8 mouse cellular contexts compared by ENCODE assay signal in the genomic region with DNA sequence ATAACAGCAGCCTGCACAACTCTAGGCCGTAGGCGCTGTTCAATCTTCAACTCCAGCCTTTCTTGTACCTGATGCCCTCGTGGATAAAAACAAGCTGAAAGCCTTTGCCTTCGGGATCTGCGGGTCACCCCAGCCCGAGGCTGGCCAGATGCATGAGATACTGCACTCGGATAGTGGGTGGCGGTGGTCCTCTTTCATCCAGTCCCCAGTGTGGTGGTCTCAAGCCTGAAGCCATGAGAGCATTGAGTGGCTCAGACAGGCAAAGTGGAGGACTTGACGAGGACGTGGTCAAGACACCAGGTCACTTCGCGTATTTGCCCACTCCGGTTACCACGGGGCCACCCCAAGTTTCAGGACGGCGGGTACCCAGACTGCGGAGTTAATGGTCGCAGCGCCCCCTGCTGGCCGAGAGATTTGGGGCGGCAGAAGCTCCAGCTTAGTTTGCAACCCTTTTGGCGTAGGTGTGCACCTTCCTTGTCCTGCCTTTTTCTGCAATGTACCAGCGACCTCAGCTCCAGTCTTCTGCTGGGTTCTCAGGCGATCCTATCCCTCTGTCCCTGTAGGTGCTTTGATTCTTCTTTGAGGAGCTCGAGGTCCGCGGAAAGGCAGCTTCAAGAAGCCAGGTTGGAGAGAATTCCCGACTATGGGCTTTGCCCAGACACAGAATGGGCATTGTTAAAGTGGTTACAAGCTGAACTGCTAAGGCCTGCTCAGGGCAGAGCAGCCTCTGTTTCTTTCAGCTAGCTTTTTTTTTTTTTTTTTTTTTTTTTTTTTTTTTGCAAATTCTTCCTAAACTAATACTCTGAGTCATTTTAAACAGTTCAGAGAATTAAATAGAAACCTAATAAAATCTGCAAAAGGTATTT. TPM values are rescaled to one million over a fixed set of nuclear protein-coding genes. Genes with fewer than 3 reads are reported as not detected.
A peak's percentile ranks its signal among the peaks of the same experiment; 100 is the strongest.
DNase-seq lines count a peak whose midpoint lies in the region; ATAC-seq and TF ChIP-seq lines count a peak whose summit lies in the region.

No protein-coding gene starts in this region.

- peak overlapping the region; percentile 42; the same call in 1 of the 2 replicates for H3K27ac ChIP-seq in ES-Bruce4 (ENCODE audit: insufficient read depth, low read length)
- no peak overlapping the region for H3K27ac ChIP-seq in forebrain, embryonic 11.5 days (ENCODE audit: low read depth, low read length)
- no peak overlapping the region for H3K27ac ChIP-seq in lung, embryonic 16.5 days (ENCODE audit: low read length)

- peak overlapping the region; percentile 31; the same call in 1 of the 2 replicates for H3K9ac ChIP-seq in ES-Bruce4 (ENCODE audit: low read depth, poor library complexity, severe bottlenecking)
- no peak overlapping the region for H3K9ac ChIP-seq in forebrain, embryonic 11.5 days (ENCODE audit: low read length)
- H3K9ac ChIP-seq in lung, embryonic 16.5 days (ENCODE audit: low read length) = peak overlapping the region; percentile 50; the same call in 1 of the 2 replicates

- intact Hi-C loops in heart, postnatal 10 days (cut with DNase I) = loop anchor here (1.0 kb wide), 2 partner anchors 45 to 48 kb away; no protein-coding TSS in a partner anchor

- 0 out of 2 replicates have a peak, but pooled peaks have one; percentile 21 for ATAC-seq in forebrain, embryonic 11.5 days (replicated peaks; ENCODE audit: low FRiP score)
- peak; percentile 82 for ATAC-seq in lung, embryonic 16.5 days (ENCODE audit: low read depth)

- H3K27me3 ChIP-seq in ES-Bruce4 (ENCODE audit: control insufficient read depth, insufficient read depth, low read length, poor library complexity, severe bottlenecking) = no peaks in the 10 kb centered on the region
- no peaks in the 10 kb centered on the region for H3K27me3 ChIP-seq in forebrain, embryonic 11.5 days (ENCODE audit: control insufficient read depth, insufficient read depth, low read length)
- no peaks in the 10 kb centered on the region for H3K27me3 ChIP-seq in lung, embryonic 16.5 days (ENCODE audit: control insufficient read depth, insufficient read depth, low read depth, low read length)

- peak overlapping the region; percentile 35; the same call in 1 of the 2 replicates for H3K4me3 ChIP-seq in ES-Bruce4 (ENCODE audit: low read depth, low read length)
- H3K4me3 ChIP-seq in forebrain, embryonic 11.5 days (ENCODE audit: low read depth, low read length) = no peak overlapping the region
- no peak overlapping the region for H3K4me3 ChIP-seq in lung, embryonic 16.5 days (ENCODE audit: low read length)

- no peaks in the 10 kb centered on the region for H3K9me3 ChIP-seq in ES-Bruce4 (replicated peaks; ENCODE audit: control insufficient read depth, insufficient read depth, low read length, poor library complexity, severe bottlenecking)
- no peaks in the 10 kb centered on the region for H3K9me3 ChIP-seq in forebrain, embryonic 11.5 days (ENCODE audit: control insufficient read depth, low read length)
- H3K9me3 ChIP-seq in lung, embryonic 16.5 days (ENCODE audit: control insufficient read depth, low read length) = no peaks in the 10 kb centered on the region

- H3K4me1 ChIP-seq in ES-Bruce4 (ENCODE audit: control insufficient read depth, insufficient read depth, low read length) = peaks cover 8% of the 10 kb centered on the region
- H3K4me1 ChIP-seq in forebrain, embryonic 11.5 days (replicated peaks; ENCODE audit: control insufficient read depth, insufficient read depth, low read length) = no peaks in the 10 kb centered on the region
- H3K4me1 ChIP-seq in lung, embryonic 16.5 days (replicated peaks; ENCODE audit: control insufficient read depth, insufficient read depth, low read length) = peaks cover 3% of the 10 kb centered on the region

- no peaks in the 10 kb centered on the region for H3K36me3 ChIP-seq in ES-Bruce4 (ENCODE audit: control insufficient read depth, insufficient read depth, low read length, poor library complexity, severe bottlenecking)
- no peaks in the 10 kb centered on the region for H3K36me3 ChIP-seq in forebrain, embryonic 11.5 days (ENCODE audit: control insufficient read depth, insufficient read depth, low read length)
- no peaks in the 10 kb centered on the region for H3K36me3 ChIP-seq in lung, embryonic 16.5 days (ENCODE audit: control insufficient read depth, insufficient read depth, low read length)

- no peak for TF ChIP-seq POLR2A in ES-Bruce4 (IDR thresholded peaks at IDR 0.05; ENCODE audit: insufficient read depth, low read length)

- 9% methylated on average over 28 of the region's 28 CpGs for WGBS in forebrain, embryonic 11.5 days
- 11% methylated on average over 28 of the region's 28 CpGs for WGBS in lung, embryonic 16.5 days

- peak overlapping the region; percentile 34; the same call in 1 of the 2 replicates for H3K4me2 ChIP-seq in forebrain, embryonic 11.5 days (ENCODE audit: low read depth, low read length, severe bottlenecking)
- peak overlapping the region; percentile 49 for H3K4me2 ChIP-seq in lung, embryonic 16.5 days (ENCODE audit: low read depth, low read length)

- DNase-seq in c-Kit-positive CD71-negative TER-119-negative erythroid progenitor cells, embryonic 14.5 days (ENCODE audit: low read depth) = peak; percentile 66
- DNase-seq in forebrain, embryonic 11.5 days (ENCODE audit: low spot score) = peak; percentile 92
- peak; percentile 83 to 90 for DNase-seq in heart, postnatal 10 days
- peak; percentile 91 for DNase-seq in kidney, postnatal 4 days
- DNase-seq in ovary, postnatal 14 days (ENCODE audit: low spot score) = peak; percentile 83
- peak; percentile 55 to 86 for DNase-seq in thymus, postnatal 10 days (ENCODE audit: low spot score in 2 of 2)

- peak; percentile 87 for TF ChIP-seq CTCF in ES-Bruce4 (IDR thresholded peaks at IDR 0.05; ENCODE audit: low read depth, low read length)

- TF ChIP-seq EP300 in ES-Bruce4 (IDR thresholded peaks at IDR 0.05; ENCODE audit: insufficient read depth, low read depth, low read length) = no peak

RNA-seq across cellular contexts. Expression of a gene that starts 14.4 kb away (rescaled TPM):
- polyA plus RNA-seq in ES-Bruce4 (2011; ENCODE audit: insufficient read depth, insufficient read length, low read depth, missing spikeins) = 128 and 136 TPM in 2 replicates
- 42.0 and 42.7 TPM in 2 replicates for polyA plus RNA-seq in forebrain, embryonic 11.5 days (2014; fragmentation: Nextera tagmentation; extraction: Ambion mirVana)
- total RNA-seq in heart, postnatal 10 days (2021) = 10 to 100 TPM; 49.8 to 85.5 TPM
- polyA plus RNA-seq in lung, embryonic 16.5 days (2015; fragmentation: Nextera tagmentation; extraction: Ambion mirVana) = 64.1 and 68.0 TPM in 2 replicates

RNA-seq across cellular contexts. Expression of a gene that starts 56.9 kb away (rescaled TPM):
- polyA plus RNA-seq in ES-Bruce4 (2011; ENCODE audit: insufficient read depth, insufficient read length, low read depth, missing spikeins) = 39.2 and 40.2 TPM in 2 replicates
- polyA plus RNA-seq in forebrain, embryonic 11.5 days (2014; fragmentation: Nextera tagmentation; extraction: Ambion mirVana) = 79.4 and 89.4 TPM in 2 replicates
- 10 to 100 TPM; 16.8 to 20.3 TPM for total RNA-seq in heart, postnatal 10 days (2021)
- polyA plus RNA-seq in lung, embryonic 16.5 days (2015; fragmentation: Nextera tagmentation; extraction: Ambion mirVana) = 99.5 and 110 TPM in 2 replicates

RNA-seq across cellular contexts. Expression of a gene that starts 57.3 kb away (rescaled TPM):
- 10.0 and 13.2 TPM in 2 replicates for polyA plus RNA-seq in ES-Bruce4 (2011; ENCODE audit: insufficient read depth, insufficient read length, low read depth, missing spikeins)
- 10.8 and 13.5 TPM in 2 replicates for polyA plus RNA-seq in forebrain, embryonic 11.5 days (2014; fragmentation: Nextera tagmentation; extraction: Ambion mirVana)
- 1 to 10 TPM; 8.6 to 8.8 TPM for total RNA-seq in heart, postnatal 10 days (2021)
- polyA plus RNA-seq in lung, embryonic 16.5 days (2015; fragmentation: Nextera tagmentation; extraction: Ambion mirVana) = 13.5 and 14.4 TPM in 2 replicates
